Mouse (Mus musculus) fibroblast of lung, adult 2 months (primary cell): ENCODE results near the gene Kars.

Experiments
- DNase-seq: peaks from one replicate; pipeline ENCODE4 v3.0.0-alpha.2; 2011; ENCODE audit warnings: low read depth

The Kars gene

DNA sequence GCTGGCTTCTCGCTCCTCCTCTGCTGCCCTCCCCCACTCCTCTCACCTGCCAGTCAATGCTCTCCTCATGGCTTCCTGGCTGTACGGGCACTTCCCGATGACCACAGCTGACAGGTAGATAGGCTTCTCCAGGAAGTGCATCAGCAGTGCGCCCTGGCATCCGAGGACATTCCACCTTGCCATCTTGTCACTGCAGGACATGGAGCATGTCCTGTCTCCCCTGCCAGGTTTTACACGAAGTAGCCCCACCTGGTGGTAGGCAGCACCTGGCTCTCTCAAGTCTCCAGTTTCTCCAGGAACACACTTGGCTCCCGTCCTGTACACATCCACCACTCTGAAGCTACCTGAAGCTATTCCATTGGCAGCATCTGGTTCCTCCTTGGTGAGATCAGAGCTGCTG, 29.0 kb downstream of the Kars start:
- DNase-seq, result no peak

DNA sequence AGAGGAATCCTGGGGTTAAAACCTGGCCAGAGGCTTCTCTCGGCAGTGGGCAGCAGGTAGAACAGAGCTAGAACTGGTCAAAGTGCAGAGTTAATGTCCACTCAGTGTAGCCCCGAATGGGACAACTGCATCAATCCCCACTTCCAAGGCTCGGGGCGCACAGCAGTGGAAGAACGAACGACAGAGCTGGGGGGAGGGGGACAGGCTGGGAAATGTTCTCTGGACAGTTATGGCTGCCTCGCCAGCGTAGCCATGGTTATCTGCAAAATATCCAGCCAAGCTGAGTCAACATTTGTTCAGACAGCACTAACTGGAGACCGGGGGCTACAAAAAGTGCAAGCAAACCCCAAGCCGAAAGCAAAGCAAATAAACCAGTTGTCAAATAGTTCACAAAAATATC, 33.0 kb downstream of the Kars start:
- no peak for DNase-seq

DNA sequence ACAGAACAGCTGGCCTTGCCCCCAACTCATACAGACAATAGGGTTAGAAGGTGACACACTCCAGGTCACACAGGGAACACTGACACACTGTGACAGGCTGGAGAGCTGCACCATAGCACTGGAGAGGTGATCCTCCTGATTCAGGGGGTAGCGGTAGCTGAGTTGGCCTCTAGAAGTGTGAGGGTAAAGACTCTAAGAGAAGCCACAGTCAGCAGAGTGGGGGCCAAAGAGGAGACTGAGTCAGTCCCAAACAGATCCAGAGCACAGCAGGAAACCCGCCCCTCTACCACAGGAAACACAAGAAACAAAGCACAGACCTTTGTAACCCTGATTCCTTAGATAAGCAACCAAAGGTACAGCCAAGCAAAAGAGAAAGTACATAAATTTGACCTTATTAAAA, 34.8 kb downstream of the Kars start:
- no peak for DNase-seq

DNA sequence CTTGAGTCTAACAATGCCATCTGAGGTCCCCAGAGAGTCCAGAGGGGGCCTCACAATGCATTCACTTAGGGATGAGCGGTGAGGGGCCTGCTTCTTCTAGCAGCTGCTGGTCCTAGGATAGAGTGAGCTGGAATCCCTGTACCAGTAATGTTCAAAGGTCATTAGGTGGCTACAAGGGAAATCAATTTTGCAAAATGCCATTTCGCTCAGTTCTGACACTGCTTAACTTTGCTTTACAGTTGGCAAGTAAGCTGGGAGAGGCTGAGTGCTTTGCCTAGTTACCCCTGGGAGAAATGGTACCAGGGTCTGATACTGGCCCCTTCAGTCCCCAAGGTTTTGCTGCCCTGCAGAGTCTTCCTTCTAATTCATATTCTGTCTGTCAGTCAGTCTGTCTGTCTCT, 35.4 kb downstream of the Kars start:
- DNase-seq, result no peak

DNA sequence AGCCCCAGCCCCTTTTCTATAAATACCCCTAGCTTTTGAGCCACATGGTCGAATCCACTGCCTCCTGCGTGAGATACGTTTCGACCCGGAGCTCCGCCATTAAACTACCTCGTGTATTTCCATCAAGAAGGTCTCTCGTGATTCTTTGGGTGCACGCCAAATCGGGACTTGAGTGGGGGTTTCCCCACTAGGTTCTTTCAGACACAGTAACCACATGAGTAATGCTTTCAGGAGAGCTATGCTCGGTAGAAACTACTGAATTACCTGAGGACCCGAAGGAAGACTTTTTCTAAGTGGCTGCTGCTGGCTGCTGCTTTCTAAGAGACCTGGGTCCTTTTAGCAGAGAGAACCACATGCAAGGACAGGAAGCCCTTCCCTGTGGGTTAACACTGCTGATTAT, 37.0 kb downstream of the Kars start:
- DNase-seq, result no peak

DNA sequence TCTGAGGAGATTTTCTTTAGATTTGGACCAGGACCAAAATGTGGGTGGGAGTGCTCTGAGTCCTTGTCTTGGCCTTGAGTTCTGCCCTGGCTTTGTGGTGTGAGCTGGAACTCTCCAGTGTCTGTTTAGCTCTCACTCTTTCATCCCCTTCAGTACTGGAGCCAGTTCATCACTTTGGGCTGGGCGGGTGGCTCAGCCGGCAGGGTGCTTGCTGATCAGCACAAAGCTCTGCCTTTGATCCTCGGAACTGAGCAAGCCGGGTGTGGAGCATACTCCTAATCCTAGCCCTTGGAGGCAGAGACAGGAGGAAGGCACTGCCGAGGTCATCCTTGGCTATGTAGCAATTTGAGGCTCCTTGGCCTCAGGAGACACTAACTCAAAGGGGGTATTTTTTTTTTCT, 42.1 kb downstream of the Kars start:
- DNase-seq, result no peak

DNA sequence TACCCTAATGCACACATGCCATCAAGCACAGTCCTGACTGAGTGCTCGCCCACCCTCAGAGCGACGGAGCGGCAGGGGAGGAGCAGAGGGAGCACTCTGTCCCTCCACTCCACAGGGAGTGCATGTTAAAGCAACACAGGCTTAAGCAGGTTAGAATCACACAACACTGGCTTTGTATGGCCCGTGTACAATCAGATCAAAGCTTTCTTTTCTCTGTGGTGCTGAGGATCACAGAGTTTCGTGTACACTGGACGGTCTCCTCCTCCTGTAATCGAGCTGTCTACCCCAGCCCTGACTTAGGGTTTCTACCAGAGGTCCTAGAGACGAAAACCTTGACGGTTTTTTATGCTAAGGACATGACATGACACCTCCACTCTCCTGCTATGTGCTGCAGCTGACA, 42.6 kb downstream of the Kars start:
- DNase-seq, result no peak

DNA sequence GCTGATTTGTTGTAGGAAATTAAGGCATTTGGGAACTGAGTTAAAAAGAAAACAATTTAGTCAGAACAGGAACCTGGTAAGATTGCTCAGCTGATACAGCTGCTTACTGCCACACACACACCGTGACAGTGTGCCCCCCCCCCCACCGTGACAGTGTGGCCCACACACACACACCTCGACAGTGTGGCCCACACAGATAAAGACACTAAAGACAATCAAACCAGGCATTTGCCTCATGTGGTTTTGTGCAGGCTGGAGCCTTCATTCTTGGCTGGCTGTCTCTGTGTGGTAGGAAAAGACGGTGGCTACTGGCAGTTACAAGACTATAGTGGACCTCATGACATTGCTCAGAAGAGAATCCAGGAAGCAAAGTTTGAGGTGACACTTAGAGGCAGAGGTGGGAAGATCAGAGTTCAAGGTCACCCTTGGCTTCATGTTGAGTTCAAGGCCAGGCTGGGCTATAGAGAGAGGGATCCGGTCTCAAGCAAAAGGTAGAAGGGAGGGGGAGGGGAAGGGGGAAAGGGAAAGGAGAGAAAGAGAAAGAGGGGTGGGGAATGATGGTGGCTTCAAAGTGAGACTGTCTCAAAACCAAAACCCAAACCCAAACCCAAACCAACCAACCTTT, 43.8 kb downstream of the Kars start:
- DNase-seq, result no peak

DNA sequence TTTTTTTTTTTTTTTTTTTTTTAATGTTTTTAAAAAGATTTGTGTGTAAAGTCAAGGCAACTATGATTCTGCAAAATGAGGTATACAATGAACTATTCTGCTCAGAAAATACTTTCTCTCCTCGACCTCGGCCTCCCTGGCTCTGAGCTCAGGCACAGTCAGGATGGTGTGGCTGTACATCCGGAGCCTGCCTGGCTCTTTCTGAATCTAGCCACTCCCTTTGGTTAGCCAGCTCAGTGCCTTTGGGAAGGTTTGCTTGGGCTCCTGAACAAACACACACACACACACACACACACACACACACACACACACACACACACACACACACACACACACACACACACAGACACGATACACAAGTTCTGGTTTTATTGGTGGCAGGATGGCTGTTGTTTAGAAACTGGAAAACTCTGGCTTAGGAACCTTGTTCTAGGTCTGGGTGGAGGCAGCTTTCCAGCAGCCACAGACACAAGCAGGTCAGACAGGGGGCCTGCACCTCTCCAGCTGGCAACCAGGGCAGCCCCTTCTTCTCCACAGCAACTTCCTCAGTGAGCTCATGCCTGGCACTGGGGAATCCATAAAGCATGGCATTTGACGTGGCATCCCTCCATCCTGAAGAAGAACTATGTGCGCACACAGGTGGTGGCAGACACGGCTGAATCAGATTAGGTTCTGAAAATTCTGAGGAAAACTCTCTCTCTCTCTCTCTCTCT, 46.1 kb downstream of the Kars start:
- DNase-seq, result peak; percentile 53

DNA sequence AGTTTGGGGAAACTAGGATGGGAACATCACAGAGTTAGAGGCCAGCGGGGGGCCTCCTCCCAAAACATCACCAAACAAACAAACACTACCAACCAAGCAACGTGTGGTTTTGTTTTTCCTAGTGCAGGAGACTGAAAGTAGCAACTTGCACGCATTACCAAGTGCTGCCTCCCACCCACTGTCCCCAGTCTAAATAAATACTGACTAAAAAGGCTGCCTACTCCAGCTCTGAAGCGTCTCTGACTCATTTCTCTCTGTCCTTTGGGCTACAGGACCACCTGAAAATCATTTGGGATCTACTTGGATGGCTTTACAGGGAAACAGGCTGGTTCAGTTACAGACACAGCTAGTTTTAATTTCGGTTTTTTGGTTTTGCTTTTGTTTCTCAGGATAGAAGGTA, 46.8 kb downstream of the Kars start:
- DNase-seq, result peak; percentile 11

DNA sequence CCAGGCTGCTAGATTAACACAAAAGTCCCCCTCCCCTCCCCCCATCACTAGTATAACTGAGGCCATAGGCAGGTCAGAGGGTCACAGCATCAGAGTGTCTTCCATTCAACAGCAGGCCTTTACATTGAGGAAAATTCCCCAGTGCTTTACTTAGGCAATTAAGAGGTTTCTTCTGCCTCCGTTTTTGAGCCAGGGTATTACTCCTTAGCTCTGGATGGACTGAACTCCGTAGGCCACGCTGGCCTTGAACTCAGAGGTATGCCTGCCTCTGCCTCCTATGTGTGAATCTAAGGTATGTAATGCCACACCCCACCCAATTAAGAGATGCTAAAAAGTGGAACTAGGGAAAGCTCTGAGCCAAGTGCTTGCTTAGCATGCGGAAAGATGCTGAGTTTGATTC, 47.6 kb downstream of the Kars start:
- DNase-seq, result no peak

DNA sequence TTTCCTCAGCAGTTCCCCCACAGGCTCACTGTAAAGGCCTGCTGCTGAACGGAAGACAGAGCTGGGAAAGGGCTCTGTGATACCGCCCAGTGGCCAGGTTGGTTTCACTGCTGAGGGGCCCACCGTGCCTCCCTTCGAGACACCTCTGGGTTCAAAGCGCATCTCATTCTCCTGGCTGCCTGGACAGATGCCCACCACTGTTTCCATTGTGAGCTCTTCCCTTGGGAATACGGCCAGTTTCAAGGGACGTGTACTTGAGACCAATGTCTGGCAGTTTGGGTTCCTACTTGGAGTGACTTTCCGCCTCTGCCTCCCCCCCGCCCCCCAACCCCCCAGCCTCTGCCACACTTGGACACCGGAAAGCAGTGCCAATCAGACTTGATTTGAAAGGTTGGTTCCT, 48.0 kb downstream of the Kars start:
- no peak for DNase-seq

DNA sequence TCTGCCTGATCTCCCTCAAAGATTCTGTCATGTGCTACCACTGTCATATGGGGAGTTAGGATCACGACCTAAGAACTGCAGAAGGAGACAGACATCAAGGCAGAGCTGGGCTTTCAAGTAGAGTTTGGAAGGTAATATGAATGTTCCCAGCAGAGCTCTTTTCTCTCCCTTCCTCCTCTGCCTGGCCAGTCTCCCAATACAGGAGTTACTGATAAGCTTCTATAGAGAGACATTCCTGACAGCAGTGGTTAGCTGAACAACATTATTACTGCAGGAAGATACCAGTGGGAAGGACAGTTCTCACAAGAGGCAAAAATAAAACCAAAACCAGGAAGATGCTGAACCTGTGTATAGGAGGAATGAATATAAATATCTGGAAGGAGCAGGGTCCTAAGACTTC, 48.5 kb downstream of the Kars start:
- no peak for DNase-seq

DNA sequence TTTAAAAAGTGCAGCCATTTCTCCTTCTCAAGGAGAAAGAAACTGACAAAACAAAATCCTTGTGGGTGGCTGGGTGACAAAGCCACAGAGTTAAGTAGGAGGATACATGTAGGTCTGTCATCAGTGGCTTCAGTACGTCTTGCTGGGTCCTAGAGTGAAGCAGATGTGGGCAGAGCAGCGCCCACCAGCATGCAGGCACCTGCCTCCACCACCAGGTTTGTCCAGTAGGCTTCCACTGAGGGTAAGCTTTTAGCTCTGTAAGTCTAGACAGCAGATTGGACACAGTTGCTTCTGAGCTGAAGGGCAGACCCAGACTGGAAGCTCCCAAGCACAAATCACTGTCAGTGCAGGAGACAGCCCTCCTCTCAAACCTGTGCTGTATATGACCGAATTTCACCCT, 49.8 kb downstream of the Kars start:
- DNase-seq, result no peak

DNA sequence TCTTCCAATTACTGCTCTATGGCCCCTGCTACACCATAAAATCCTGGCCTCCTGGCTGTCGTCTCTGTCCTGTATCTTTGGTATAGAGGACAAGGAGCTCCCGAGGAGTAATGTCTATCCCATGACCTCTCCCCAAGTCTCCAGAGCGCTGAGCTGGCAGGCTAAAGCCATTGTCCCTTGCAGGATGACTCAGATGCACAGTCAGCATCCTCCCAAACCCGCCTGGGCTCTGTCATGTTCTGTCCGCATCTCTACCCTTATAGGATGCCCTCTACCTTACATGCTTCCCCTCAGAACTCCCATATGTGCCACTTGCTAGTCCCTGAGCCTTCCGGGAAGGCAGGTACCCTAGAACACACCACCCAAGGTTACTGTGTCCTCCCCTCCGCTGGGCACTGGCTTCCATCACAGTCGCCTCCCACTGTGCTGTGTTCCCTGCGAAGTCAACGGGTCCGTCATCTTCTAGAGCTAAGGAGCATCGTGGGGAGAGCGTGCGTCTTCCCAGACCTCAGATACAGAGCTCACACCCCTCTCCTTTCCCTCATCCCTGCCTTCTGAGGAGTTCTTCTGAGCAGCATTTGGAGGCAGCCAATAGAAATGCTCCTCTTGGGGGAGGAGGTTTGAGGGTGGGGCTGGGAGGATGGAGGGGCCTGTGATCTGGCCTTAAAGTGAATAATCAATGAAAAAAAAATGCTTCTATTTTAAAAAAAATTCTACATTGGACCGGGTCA, 50.4 kb downstream of the Kars start:
- DNase-seq, result no peak

DNA sequence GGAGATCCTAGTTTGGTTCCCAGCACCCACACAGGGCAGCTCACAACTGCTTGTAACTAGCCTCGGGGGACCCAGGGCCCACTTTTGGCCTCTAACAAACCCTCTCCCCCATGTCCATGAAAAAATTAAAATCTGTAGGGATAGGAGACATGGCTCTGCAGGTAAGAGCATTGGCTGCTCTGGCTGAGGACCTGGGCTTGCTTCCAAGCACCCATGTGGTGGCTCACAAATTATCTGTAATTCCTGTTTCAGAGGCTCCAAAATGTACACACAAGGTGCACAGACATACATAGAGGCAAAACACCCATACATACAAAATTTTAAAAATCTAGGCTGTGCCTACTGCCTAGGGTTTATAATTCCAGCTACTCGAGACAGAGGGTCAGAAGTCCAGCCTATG, 53.9 kb downstream of the Kars start:
- no peak for DNase-seq

DNA sequence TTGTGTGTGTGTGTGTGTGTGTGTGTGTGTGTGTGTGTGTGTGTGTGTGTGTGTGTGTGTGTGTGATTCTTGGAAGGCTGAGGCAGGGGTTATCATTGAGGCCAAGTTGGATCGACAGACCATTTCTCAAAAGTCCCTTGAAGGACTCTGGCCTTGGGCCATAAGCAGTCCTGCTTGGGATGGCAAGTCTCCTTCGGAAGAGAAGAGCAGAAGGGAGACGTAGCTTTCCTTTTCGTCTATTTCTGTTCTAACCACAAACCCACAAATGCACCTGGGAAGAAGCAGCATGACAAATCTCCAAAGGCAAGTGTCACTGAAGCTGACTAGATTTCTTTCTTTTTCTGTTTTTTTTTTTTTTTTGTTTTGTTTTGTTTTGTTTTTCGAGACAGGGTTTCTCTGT, 55.2 kb downstream of the Kars start:
- DNase-seq, result no peak

DNA sequence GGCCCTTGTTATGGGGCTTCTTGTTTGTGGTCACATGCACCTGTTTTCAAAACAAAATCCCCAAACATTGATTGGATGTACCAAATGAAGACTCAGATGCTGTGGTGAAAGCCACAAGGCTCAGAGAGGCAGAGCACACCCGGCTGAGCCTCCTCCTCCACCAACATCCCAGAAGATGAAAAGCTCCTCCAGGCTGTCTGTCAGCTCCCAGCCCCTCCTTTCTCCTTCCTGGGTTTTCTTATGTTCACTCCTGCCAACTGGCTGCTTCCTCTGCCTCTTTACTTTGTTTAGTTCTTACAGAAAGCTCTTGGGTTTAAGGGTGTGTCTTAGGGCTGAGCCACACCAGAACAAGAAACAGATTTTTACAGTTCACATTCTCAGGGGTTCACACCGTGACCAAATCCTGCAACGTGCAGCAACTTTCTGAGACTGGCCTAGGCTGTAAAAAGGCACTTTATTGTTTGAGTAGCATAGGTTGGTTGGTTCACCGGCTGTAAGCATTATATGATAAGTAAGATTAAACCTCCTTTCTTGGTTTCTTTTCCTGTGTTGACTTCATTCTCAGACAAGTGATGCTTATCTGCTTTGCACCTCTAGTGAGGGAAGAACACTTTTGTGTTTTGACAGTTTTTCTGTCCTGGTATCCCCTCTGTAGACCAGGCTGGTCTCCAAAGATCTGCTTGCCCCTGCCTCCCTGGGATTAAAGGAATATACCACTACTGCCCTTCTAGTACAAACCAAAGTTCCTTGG, 56.1 kb downstream of the Kars start:
- DNase-seq, result no peak

DNA sequence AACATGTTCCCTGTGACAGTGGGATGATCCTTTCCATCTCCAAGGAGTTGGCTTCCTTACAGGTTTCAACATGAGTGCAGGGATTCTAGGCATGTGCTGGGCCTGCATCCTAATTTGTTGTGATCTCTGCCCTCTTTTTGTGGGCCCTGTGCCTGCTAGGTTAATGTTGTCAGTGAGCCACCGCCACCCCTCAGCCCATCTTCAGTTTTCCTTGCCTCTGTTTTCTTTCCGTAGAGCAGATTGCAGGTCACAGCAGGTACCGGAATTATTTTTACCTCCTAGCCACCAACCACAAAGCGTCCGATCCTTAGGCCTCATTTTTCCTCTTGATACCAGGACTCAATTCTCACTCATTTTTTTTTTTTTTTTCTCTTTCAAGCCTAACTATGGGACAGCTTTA, 59.2 kb downstream of the Kars start:
- DNase-seq, result no peak

DNA sequence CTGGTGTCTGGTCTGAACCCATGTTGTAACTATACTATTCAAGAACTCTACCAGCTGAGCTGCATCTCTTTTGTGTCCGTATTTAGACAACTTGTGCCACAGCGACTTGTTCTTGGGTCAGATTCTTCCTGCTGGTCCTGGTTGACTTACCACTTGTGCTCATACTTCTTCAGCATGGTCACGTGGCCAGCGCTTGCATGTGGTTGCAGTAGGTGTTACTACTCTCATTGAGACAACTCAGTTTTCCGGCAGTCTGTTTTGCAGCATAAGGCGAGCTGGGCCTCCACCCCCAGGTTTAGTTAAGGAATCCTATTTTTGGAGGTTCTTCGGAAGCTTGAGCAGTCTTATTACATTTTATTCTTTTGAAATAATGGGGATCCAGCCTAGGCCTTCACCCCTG, 59.8 kb downstream of the Kars start:
- DNase-seq, result no peak

DNA sequence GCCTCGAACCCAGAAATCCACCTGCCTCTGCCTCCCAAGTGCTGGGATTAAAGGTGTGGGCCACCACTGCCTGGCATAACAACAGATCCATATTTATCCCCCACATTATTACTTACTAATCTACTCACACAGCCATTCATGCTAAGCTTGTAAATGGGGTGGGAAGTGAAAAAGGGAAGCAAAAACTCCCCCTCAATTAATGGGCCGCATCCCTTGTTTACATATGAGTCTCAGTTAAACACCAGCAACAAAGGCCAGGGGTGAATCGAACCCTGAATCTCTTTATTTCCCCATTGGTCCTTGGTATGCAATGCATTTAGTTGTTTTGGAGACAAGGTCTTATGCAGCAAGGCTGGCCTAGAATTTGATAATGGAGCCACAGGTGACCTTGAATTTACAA, 60.3 kb downstream of the Kars start:
- DNase-seq, result no peak

DNA sequence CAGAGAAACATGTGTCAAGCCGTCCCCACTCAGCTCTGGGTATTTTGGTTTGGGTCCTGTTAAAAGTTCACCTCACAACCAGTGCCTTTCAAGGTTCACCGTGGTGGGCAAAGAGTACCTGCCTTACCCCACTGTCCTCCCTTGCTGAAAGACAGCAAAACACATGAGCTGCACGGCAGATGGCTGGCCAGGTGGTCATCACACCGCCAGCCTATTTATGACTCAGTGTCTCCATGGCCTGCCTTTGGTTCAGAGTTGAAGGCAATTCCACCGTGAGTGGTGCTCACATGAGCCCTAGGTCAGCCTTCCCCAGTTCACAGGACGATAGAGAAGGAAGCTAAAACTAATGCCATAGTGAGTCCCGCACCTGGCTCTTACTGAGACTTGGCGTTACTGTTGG, 63.2 kb downstream of the Kars start:
- no peak for DNase-seq

DNA sequence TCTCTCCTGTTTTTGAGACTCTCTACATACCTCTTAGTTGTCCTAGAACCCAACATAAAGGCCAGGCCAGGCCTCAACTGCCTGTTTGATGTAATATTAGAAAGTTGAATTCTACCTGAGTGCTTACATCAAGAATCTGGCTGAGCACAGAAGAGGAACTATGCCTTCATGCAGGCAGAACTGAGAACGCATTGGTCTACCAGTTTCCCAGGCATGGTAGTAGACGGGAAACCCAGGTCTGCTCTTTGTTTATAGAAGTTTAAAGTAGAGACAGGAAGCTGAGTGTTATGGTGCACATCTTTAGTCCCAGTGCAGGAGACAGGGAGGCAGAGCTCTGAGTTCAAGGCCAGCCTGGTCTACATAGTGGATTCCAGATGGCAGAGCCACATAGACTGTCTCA, 64.0 kb downstream of the Kars start:
- DNase-seq, result no peak
